Mouse (Mus musculus) left cerebral cortex, postnatal 25 days (tissue): ENCODE measurements at regions not wholly inside any gene's neighbourhood (a gene's known extent, or its start where the extent isn't known, plus 50 kb on each side); places are given as distances from the start of the nearest gene placed in this dataset.

Experiments used
- DNase-seq, 2 experiments: peaks; one replicate each; pipeline ENCODE4 v3.0.0; 2022; ENCODE audit warnings: low spot score in 2 of 2, mixed read lengths in 1 of 2
- intact Hi-C: fragments of 180-260 bp; cut with DNase I; formaldehyde crosslinking; loops from one replicate; pipeline ENCODE4 v1.15.1; 2025

DNA sequence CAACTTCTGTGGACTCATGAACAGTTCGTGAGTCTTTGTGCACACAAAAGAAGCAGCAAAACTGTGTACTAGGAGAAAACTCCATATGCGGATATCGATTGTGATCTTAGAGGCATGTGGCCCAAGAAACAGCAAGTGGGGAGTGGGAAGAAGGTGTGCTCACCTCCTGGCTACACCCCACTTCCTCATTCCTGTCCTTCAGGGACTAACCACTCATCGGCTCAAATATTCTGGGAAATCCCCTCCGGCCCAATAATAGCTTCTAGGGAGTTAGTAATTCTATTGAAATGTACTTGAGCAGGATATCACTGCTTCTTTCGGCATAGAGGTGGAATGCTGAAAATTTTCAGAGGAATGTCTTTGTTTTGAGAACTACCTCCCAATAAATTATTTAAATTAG lies 539.5 kb downstream of the Nfib start:
- no peak for DNase-seq
- intact Hi-C loops: no loop called here

DNA sequence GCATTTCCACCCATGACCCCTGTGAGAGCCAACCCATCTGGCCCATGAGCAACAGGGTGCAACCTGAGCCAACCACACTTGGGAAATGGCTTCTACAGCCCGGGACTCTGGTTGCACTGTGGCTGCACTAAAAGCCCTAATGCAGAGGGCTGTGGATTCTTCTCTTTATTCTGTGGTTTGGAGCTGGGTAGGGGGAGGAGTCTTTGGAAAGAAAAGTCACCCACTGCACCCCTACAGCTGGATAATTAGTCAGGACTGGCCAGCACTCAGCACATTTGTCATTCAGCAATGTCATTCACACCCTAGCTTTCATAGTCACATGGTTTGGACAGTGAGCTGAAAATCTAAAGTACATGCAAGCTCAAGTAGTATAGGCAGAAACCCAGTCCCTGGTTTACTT lies 541.5 kb downstream of the Nfib start:
- no peak for DNase-seq
- intact Hi-C loops: no loop called here

DNA sequence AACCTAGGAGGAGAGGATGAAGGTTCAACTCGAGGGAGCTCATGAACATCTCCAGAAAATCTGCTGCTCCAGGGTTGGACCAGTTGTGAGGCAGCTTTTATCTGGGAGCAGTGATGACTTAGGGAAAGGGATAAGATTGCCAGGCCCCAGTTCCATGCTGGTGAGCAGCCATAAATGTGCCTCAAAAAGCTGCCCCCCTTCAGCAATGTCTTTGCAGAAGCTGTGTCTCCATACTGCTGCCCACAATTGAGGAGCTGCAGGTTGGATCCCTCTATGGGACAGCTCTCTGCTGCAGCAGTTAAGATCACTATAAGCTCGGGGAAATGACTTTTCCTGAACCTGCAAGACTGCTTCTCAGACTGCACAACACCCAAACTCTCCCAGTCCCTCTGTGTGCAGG lies 543.7 kb downstream of the Nfib start:
- intact Hi-C loops: no loop called here
- DNase-seq: no peak

DNA sequence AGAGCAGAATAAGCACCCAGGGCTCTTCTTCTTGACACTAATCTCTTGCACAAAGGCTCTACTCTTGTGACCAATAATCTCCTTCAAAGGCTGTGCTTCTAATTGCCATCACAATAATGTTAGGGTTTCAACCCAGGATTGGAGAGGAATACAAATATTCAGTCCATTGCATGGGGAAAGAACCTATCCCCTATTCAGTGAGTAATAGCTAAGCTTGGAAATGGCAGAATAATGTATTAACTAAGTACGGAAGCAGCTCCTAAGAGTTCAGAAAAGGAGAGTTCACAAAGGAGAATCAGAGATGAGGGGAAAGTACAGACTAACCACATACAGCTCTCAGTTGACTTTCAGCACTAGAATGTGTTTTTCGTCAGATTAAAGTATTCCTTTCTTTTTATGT lies 544.3 kb downstream of the Nfib start:
- intact Hi-C loops: no loop called here
- no peak for DNase-seq

DNA sequence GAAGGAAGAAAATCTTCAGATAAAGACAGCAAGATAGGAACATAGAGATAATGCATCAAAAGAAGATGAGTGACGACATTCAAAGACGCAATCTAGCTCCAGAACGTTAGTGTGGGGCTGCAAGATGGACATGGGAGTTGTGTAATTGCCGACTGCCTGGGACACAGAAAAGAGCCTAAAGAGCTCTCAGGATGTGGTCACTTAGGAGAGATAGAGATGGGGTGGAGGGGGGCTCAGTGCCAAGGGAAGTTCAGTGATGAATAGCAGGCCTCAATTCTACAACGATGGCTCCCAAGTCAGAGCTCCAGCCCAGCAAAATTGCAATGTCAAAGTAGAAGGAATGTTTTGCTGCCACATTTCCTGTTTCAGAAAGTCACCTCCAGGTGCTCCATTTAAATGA lies 545.3 kb downstream of the Nfib start:
- DNase-seq: no peak
- intact Hi-C loops: no loop called here

DNA sequence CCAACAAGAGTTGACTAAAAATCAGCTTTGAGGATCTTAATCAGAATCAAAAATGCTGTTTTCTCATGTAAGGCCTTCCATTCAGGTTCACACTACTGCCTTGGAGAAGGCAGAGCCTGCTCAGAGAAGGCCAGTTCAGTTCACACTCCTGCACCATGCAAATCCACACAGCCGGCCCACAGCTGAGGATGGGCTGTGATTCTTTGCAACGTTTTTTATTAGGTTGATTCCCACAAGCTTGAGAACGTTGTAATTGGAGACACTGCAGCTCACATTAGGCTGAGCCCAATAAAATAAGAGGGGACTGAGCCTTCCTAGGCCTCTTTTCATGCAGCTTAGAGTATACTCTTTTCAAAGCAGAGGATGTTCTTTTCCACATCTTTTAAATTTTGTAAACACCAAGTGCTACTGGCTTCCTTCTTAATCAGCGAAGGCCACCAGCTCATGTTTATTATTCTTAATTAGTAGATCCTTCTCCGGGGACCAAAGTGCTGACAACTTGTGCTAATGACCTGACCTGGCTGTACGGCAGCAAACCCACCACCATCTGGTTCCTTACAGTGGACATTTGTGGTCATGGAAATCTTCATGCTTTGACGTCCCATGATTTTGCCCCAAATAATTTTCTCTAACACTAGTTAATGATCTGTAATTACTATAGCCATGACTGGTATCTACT lies 549.8 kb downstream of the Nfib start:
- DNase-seq: no peak
- intact Hi-C loops: no loop called here

DNA sequence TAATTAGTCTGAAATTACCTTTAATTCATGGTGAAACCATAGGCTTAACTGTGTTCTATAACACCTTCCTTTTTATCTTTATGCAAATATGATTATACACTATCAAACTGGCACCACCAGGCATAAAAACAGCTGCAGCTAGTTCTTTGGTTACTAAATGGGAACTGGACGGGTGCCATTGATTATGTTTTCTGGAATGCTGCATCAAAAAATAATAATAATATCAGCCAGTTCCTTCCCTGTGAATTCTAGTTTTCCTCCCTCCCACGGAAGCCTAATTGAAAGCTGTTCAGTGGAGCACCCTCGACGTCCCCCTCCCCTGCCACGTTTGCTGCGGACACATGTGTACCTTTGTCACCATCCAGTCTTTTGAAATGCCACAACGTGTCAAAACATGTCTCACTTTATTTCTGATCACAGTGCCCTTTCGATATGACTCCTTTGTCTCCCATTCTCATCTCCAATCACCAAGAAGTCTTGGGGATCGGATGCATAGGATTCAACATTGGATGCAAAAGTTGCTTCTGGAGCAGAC lies 551.5 kb downstream of the Nfib start:
- no peak for DNase-seq
- intact Hi-C loops: no loop called here

DNA sequence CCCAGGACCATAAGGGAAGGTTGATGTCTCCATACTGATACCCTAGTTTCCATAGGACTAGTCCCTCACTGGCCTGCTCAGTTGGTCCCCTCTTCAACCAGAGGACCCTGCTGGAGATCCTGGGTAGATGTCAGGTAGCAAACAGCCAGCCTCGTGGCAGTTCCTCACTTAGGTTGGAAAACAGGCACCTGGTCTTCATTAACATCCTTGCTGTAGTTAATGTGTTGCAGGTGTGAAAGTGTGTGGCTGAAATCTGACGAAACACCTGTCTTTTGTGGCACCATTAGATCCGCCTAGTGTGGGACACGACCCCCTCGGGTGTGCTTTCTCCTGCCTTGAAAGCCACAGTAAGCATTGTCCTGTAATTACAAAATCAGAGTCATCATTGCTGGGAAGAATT lies 551.9 kb downstream of the Nfib start:
- DNase-seq: no peak
- intact Hi-C loops: no loop called here

DNA sequence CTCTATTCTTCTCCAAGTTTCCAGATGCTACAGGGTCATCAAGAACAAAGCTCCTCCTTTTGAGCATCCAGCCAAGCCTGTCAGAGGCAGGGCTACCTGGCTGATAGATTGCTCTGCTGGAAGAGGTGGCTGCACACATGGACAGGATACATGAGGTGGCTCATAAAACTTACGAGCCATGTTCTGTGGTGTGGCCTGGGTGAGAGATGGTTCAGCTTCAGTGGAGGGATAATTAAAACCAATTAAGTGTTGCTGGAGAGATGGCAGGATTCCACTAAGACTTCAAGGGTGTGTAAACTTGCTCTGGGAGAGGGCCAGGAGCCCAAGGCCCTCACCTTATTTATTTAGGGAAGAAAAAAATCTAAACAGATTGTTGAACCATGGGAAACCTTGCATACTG lies 555.6 kb downstream of the Nfib start:
- intact Hi-C loops: no loop called here
- DNase-seq: no peak

DNA sequence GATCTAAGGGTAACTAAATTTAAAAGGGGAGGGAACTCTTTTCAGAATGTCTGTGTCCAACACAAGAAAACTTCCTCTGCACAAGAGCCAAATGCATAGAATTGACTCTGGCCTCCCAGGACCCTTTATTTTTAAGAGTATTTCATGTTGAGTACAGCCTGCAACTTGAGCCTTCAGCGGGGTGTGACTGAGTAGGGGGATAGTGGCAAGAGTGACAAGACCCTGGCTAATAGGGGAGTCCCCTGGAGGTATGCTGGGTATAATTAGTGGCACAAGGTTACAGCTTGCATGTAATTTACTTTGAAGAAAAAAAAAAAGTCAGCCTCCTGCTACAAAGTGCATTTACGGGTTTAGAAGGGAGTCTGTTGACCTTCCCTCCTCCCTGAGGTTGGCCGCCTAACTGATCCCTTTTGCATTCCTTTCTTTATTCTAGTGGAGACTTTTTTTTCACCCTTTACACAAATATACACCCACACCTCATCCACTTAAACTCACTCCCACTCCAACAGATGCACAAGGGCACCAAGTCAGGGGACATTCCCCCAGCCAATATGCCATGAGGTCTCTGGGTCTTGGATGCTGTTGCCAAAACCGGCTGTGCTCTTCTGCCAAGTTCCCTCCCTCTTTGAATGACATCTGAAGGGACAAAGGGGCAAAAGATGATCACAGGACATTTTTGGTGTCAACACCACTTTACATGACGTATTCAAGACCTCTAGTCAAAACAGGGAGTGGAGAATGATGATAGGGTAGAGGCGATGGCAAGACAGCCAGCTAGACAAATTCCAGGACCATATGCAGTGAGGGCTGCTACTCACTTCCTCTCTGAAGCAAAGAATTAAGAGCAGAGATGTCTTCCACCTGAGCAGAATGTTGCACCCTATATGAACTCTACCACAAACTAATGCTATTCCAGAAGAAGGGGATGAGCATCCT lies 557.2 kb downstream of the Nfib start:
- no peak for DNase-seq
- intact Hi-C loops: no loop called here

DNA sequence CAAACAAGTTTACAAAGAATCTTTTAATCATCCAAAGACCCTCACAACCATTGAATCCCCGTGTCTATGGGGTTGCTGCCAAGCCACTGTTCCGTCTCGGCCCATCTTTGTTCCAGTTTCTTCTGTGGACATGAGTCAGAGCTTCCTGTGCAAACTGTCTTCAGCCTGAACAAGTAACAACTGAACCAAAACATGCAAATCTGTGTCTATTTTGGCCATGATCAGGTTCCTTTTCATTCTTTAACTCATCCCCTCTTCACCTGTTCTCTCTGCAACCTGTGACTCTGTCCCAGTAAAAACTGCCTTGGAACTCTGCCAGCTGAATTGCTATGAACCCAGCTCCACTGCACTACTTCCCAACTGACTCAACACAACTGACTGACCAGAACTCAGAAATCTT lies 563.2 kb downstream of the Nfib start:
- intact Hi-C loops: no loop called here
- peak in 1 of 2 experiments; percentile 10 for DNase-seq

DNA sequence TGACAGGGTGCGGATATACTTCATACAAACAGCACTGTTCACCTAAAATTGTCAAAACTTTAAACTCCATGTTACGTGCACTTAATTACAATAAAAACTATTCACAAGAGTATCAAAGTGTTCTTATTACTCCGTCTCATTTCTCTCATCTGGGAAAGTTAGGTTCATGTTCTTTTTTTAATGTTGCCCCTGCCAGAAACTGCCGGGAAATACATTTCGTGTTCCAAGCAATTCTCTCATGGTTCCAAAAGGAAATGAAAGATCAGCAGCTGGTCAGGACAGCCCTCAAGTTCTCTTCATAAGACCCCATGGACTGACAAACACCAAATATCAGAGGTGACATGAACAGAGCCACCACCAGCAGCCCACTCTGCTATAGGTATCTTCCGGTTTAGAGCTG lies 565.7 kb downstream of the Nfib start:
- DNase-seq: no peak
- intact Hi-C loops: no loop called here

DNA sequence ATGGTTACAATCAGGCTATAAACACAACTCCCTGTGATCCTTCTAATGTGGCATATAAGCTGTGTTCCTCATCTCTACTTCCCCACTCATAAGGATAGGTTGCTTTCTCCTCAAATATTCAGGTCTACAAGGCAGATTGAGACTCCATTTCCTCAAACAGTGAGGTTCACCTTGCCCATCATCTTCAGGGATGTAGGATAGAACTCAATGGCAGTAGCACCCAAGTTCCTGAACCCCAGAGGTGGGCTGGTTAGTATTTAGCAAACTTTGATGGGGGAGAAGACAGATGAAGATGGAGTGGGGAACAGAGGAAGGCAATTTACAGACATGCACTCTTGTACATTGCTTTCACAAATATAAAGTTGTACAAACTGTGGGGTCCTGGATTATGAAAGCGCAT lies 566.5 kb downstream of the Nfib start:
- DNase-seq: no peak
- intact Hi-C loops: no loop called here

DNA sequence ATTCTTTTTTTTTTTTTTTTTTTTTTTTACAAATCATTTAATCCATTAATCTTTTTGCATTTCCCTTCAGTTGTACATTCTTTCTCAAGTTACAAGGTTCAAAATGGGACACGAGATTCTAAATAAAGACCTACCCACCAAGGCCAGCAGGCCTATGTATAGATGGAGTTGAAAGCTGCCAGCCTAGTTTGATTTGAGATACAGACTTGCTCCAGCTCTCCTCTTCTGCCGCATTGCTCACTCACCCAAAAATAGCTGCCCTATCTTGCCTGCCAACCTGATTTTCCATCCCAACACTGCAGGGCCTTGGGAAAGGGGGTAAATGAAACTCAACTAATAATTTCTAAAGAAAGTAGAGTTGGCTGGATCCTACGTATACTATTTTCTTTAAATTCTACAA lies 572.7 kb downstream of the Nfib start:
- peak in 1 of 2 experiments; percentile 77 for DNase-seq
- intact Hi-C loops: no loop called here

DNA sequence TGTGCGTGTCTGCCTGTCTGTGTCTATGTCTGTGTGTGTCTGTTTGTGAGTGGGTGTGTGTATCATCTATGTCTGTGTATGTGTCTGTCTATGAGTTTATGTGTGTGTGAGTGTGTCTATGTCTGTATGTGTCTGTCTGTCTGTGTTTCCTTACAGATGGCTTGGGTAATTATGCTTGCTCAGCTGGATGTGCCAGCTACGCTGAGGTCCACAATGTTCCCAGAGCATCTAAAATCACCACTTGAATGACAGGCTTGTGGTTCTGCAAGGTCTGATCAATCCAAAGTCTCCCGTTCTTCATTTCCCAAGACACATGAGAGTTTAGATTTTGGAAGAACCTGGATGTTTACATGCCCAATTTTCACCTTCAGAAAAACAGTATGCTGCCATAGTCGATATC lies 573.2 kb downstream of the Nfib start:
- intact Hi-C loops: no loop called here
- peak in 1 of 2 experiments; percentile 26 for DNase-seq

DNA sequence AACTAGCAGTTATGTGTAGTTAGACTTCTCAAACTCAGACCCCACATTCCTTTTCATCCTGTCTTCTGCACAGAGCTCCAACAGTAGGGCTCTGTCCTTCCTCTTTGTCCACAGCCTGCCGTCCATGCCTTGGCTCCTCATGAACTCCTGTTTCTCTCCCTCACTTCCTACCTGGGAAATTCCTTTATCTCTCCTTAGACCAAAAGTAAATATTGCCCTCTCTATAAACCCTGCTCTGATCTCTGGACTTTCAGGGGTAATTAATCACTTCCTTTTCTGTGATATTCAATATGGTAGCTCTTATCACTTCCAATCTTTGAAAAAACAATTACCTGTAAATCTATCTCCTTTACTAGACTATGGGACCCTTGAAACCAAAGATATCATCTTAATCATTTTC lies 576.1 kb downstream of the Nfib start:
- no peak for DNase-seq
- intact Hi-C loops: no loop called here

DNA sequence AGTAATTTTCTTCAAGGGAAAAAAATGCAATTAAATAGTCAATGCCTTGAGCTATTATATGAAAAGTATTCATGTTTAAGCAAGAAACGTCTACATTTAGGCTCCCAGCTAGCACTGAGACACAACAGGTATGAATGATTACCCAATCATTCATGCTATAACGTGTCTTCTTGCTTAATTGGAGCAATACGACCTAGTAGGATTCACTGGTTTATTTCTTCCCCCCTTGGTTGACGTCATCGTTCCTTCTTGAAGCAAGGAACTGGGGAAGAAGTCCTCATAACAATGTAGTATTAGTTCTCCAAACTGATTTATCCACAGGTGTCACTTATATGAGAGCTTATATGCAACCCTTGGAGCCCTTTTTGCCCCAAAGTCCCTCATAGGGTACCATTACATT lies 581.8 kb downstream of the Nfib start:
- no peak for DNase-seq
- intact Hi-C loops: no loop called here

DNA sequence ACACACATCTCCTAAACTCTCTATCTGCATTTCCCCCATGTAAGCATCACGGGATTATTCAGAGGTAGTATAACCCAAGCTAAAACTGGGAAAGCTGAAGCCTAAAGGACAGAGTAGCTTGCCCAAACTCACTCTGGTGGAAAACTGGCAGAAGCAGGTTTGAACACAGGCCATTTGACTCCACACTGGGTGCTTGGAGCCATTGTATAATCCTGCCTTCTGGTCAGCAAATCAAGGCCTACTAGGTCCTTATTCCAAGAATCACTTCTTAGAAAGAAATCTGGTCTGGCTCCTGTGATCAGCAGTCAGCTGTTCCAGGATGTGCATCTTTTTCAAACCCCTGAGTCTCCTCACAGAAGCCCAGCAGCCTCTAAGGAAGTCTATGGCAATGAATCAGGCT lies 582.4 kb downstream of the Nfib start:
- intact Hi-C loops: no loop called here
- DNase-seq: no peak

DNA sequence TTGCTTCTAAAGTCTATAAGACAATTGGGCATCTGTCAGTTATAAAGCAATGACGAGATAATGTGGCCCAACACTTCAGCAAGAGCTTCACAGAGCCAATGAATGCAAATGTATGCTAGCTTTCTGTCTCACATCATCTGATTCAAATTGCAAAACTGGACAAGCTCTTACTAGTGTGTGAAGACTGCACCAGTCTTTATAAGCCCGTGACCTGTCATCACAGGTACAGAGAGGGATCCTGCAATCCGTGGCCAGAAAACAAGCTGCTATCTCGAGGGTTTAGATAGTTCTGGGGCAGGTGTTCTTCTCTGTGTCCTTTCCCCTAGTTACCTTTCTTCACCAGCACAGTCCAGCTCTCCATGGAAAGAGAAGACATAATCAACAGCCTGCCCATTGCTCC lies 584.8 kb downstream of the Nfib start:
- intact Hi-C loops: no loop called here
- DNase-seq: no peak

DNA sequence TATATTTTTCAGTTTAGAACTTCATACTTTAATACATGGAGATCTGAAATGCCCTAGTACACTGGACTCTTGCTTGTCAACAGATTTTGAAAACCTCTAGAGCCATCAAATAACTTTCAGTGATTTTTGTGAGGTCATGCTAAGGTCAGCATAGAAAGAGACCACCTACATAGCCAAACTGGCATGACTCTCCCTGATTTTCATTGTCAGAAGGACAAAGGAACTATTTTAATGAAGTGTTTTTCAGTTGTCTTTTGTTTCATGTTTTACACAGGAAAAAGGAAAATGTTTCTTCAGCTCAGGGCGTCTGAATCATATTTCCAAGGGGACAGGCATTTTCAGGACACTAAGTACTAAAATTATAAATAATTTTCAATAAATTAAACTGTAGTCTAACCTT lies 585.2 kb downstream of the Nfib start:
- no peak for DNase-seq
- intact Hi-C loops: no loop called here

DNA sequence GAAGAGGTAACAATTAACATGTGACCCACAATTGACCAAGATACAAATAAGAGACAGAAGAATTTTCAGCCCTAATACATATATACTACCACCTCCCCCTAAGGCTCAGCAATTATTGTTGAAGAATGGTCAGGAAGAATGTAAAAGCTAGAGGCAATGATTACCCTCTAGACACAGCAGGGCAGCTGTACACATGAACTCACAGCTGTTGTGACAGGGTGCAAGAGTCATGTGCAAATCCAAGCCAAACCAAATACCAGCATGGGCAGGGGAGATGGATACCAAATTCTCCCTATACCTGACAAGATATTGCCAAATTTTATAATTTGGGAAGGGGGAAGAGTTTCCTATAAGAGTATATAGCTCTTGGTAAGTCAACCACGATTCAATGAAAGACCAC lies 603.7 kb downstream of the Nfib start:
- intact Hi-C loops: no loop called here
- DNase-seq: no peak
